In the genomic region with DNA sequence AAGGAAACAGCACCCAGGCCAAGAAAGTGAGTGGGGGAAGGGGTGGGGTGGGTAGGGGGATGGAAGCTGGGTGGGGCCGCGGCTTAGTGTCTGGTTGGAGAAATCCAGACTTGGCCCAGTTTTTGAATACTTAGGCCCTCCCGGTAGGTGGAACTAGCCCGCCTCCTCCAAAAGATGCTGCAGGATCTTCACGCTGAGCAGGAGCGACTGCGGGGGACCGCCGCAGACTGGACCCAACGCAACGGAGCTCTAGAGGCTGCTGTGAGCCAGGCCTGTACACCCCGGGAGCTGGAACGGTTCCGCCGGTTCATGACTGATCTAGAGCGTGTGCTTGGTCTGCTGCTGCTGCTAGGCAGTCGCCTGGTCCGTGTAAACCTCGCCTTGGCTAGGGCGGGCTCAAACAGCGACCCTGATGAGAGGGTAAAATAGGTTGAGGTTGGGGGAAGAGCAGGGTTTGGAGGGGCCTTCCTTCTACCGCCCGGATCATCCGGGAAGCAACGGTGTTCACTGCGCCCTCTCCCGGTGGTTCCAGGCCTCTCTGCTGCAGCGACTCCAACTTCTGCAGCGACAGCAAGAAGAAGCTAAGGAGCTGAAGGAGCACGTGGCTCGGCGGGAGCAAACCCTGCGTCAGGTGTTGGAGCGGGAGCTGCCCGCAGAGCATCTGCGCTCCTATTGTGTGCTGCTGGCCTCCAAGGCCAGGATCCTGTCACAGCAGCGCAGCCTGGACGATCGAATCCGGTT, we compare ENCODE assay signal across 8 mouse cellular contexts. TPM values are rescaled to one million over a fixed set of nuclear protein-coding genes. Genes with fewer than 3 reads are reported as not detected.
A peak's percentile ranks its signal among the peaks of the same experiment; 100 is the strongest.
DNase-seq lines count a peak whose midpoint lies in the region; ATAC-seq and TF ChIP-seq lines count a peak whose summit lies in the region.

No protein-coding gene starts in this region.

- H3K9ac ChIP-seq in forebrain, embryonic 12.5 days: peak overlapping the region; percentile 47; the same call in 1 of the 2 replicates
- peak overlapping the region; percentile 49 for H3K9ac ChIP-seq in heart, embryonic 15.5 days
- no peak overlapping the region for H3K9ac ChIP-seq in liver, embryonic 12.5 days
- H3K9ac ChIP-seq in stomach, postnatal 0 days (ENCODE audit: low read length): peak overlapping the region; percentile 53

- H3K4me2 ChIP-seq in forebrain, embryonic 12.5 days: peak overlapping the region; percentile 49
- peak overlapping the region; percentile 69 for H3K4me2 ChIP-seq in heart, embryonic 15.5 days
- H3K4me2 ChIP-seq in liver, embryonic 12.5 days: peak overlapping the region; percentile 60
- peak overlapping the region; percentile 58 for H3K4me2 ChIP-seq in stomach, postnatal 0 days (replicated peaks; ENCODE audit: low read depth)

- no peak overlapping the region for H3K27ac ChIP-seq in brown adipose tissue, adult 24 weeks (replicated peaks; ENCODE audit: low read depth, low read length)
- no peak overlapping the region for H3K27ac ChIP-seq in forebrain, embryonic 12.5 days
- no peak overlapping the region for H3K27ac ChIP-seq in heart, embryonic 15.5 days
- no peak overlapping the region for H3K27ac ChIP-seq in liver, embryonic 12.5 days
- no peak overlapping the region for H3K27ac ChIP-seq in stomach, postnatal 0 days (replicated peaks)

- H3K4me3 ChIP-seq in brown adipose tissue, adult 24 weeks (ENCODE audit: insufficient read depth, low read depth, low read length): peak overlapping the region; percentile 48
- H3K4me3 ChIP-seq in forebrain, embryonic 12.5 days (replicated peaks): peak overlapping the region; percentile 30
- H3K4me3 ChIP-seq in heart, embryonic 15.5 days: peak overlapping the region; percentile 44
- H3K4me3 ChIP-seq in liver, embryonic 12.5 days: peak overlapping the region; percentile 19; the same call in 1 of the 2 replicates
- peak overlapping the region; percentile 32 for H3K4me3 ChIP-seq in stomach, postnatal 0 days (ENCODE audit: low read depth, low read length)

- no peak for TF ChIP-seq EP300 in stomach, postnatal 0 days (optimal IDR thresholded peaks at IDR 0.05)

- peak; percentile 89 for TF ChIP-seq CTCF in stomach, postnatal 0 days (IDR thresholded peaks at IDR 0.05; ENCODE audit: low read depth)

- H3K27me3 ChIP-seq in forebrain, embryonic 12.5 days: peaks cover 86% of the 10 kb centered on the region
- peaks cover 79% of the 10 kb centered on the region for H3K27me3 ChIP-seq in heart, embryonic 15.5 days
- H3K27me3 ChIP-seq in liver, embryonic 12.5 days (replicated peaks): peaks cover 99% of the 10 kb centered on the region
- H3K27me3 ChIP-seq in stomach, postnatal 0 days (ENCODE audit: control insufficient read depth, insufficient read depth, low read length): peaks cover 14% of the 10 kb centered on the region

- H3K4me1 ChIP-seq in brown adipose tissue, adult 24 weeks (ENCODE audit: control insufficient read depth, insufficient read depth, insufficient read length, low read length): no peaks in the 10 kb centered on the region
- H3K4me1 ChIP-seq in forebrain, embryonic 12.5 days: peaks cover 40% of the 10 kb centered on the region
- peaks cover 35% of the 10 kb centered on the region for H3K4me1 ChIP-seq in heart, embryonic 15.5 days (replicated peaks)
- H3K4me1 ChIP-seq in liver, embryonic 12.5 days: peaks cover 44% of the 10 kb centered on the region
- H3K4me1 ChIP-seq in stomach, postnatal 0 days (replicated peaks; ENCODE audit: control insufficient read depth, insufficient read depth): no peaks in the 10 kb centered on the region

- peak; percentile 33 to 36 for DNase-seq in B cell, adult 2 months
- peak; percentile 89 for DNase-seq in kidney, postnatal 10 days
- peak; percentile 55 for DNase-seq in naive thymus-derived CD4-positive, alpha-beta T cell, adult 2 months (ENCODE audit: low read depth)
- DNase-seq in stomach, postnatal 0 days (ENCODE audit: low spot score): peak; percentile 84

- no peaks in the 10 kb centered on the region for H3K36me3 ChIP-seq in forebrain, embryonic 12.5 days (replicated peaks)
- H3K36me3 ChIP-seq in heart, embryonic 15.5 days: no peaks in the 10 kb centered on the region
- no peaks in the 10 kb centered on the region for H3K36me3 ChIP-seq in liver, embryonic 12.5 days
- no peaks in the 10 kb centered on the region for H3K36me3 ChIP-seq in stomach, postnatal 0 days (ENCODE audit: control insufficient read depth, insufficient read depth, low read length)

- 6% methylated on average over 40 of the region's 40 CpGs for WGBS in forebrain, embryonic 12.5 days
- WGBS in heart, embryonic 15.5 days: 8% methylated on average over 40 of the region's 40 CpGs
- WGBS in liver, embryonic 12.5 days (ENCODE audit: insufficient replicate concordance): 8% methylated on average over 40 of the region's 40 CpGs
- 6% methylated on average over 40 of the region's 40 CpGs for WGBS in stomach, postnatal 0 days

- peak; percentile 39; the same call in 1 of the 2 replicates for ATAC-seq in forebrain, embryonic 12.5 days (ENCODE audit: low FRiP score)
- ATAC-seq in heart, embryonic 15.5 days (replicated peaks; ENCODE audit: insufficient number of reproducible peaks, insufficient read depth, low FRiP score, low read depth): peak; percentile 27; the same call in 1 of the 2 replicates
- peak; percentile 21; the same call in 1 of the 2 replicates for ATAC-seq in liver, embryonic 12.5 days
- ATAC-seq in stomach, postnatal 0 days (ENCODE audit: low FRiP score, low TSS enrichment): peak; percentile 36

- no peaks in the 10 kb centered on the region for H3K9me3 ChIP-seq in forebrain, embryonic 12.5 days
- no peaks in the 10 kb centered on the region; the same call in 1 of the 2 replicates for H3K9me3 ChIP-seq in heart, embryonic 15.5 days (replicated peaks)
- no peaks in the 10 kb centered on the region for H3K9me3 ChIP-seq in liver, embryonic 12.5 days (replicated peaks)
- no peaks in the 10 kb centered on the region for H3K9me3 ChIP-seq in stomach, postnatal 0 days (ENCODE audit: control insufficient read depth, low read length)

RNA-seq across cellular contexts. Expression of a gene that starts 3.9 kb away (rescaled TPM):
- not detected in 2 replicates for polyA plus RNA-seq in brown adipose tissue, adult 24 weeks (2012; ENCODE audit: insufficient read depth, insufficient read length, missing spikeins)
- not detected in 2 replicates for polyA plus RNA-seq in forebrain, embryonic 12.5 days (2016; fragmentation: Nextera tagmentation; extraction: Ambion mirVana)
- polyA plus RNA-seq in heart, embryonic 15.5 days (2015; fragmentation: Nextera tagmentation; extraction: Ambion mirVana): not detected in 2 replicates
- polyA plus RNA-seq in liver, embryonic 12.5 days (2016; fragmentation: Nextera tagmentation; extraction: Ambion mirVana): not detected in 2 replicates
- polyA plus RNA-seq in stomach, postnatal 0 days (2015; fragmentation: Nextera tagmentation; extraction: Ambion mirVana): not detected in 2 replicates

RNA-seq across cellular contexts. Expression of a gene that starts 9.4 kb away (rescaled TPM):
- 2.1 and 4.7 TPM in 2 replicates for polyA plus RNA-seq in brown adipose tissue, adult 24 weeks (2012; ENCODE audit: insufficient read depth, insufficient read length, missing spikeins)
- 1.8 and 2.0 TPM in 2 replicates for polyA plus RNA-seq in forebrain, embryonic 12.5 days (2016; fragmentation: Nextera tagmentation; extraction: Ambion mirVana)
- 2.5 and 2.6 TPM in 2 replicates for polyA plus RNA-seq in heart, embryonic 15.5 days (2015; fragmentation: Nextera tagmentation; extraction: Ambion mirVana)
- polyA plus RNA-seq in liver, embryonic 12.5 days (2016; fragmentation: Nextera tagmentation; extraction: Ambion mirVana): 1.9 and 2.0 TPM in 2 replicates
- polyA plus RNA-seq in stomach, postnatal 0 days (2015; fragmentation: Nextera tagmentation; extraction: Ambion mirVana): 1.3 and 1.7 TPM in 2 replicates

RNA-seq across cellular contexts. Expression of a gene that starts 9.5 kb away (rescaled TPM):
- not detected in 2 replicates for polyA plus RNA-seq in brown adipose tissue, adult 24 weeks (2012; ENCODE audit: insufficient read depth, insufficient read length, missing spikeins)
- 0.13 and 0.14 TPM in 2 replicates for polyA plus RNA-seq in forebrain, embryonic 12.5 days (2016; fragmentation: Nextera tagmentation; extraction: Ambion mirVana)
- 0.16 TPM in 1 of 2 replicates, not detected in the other for polyA plus RNA-seq in heart, embryonic 15.5 days (2015; fragmentation: Nextera tagmentation; extraction: Ambion mirVana)
- polyA plus RNA-seq in liver, embryonic 12.5 days (2016; fragmentation: Nextera tagmentation; extraction: Ambion mirVana): 0.05 and 0.10 TPM in 2 replicates
- 0.08 and 0.13 TPM in 2 replicates for polyA plus RNA-seq in stomach, postnatal 0 days (2015; fragmentation: Nextera tagmentation; extraction: Ambion mirVana)

RNA-seq across cellular contexts. Expression of a gene that starts 13.6 kb away (rescaled TPM):
- not detected in 2 replicates for polyA plus RNA-seq in brown adipose tissue, adult 24 weeks (2012; ENCODE audit: insufficient read depth, insufficient read length, missing spikeins)
- polyA plus RNA-seq in forebrain, embryonic 12.5 days (2016; fragmentation: Nextera tagmentation; extraction: Ambion mirVana): 0.29 TPM in 1 of 2 replicates, not detected in the other
- not detected in 2 replicates for polyA plus RNA-seq in heart, embryonic 15.5 days (2015; fragmentation: Nextera tagmentation; extraction: Ambion mirVana)
- polyA plus RNA-seq in liver, embryonic 12.5 days (2016; fragmentation: Nextera tagmentation; extraction: Ambion mirVana): 0.14 and 0.48 TPM in 2 replicates
- 0.11 TPM in 1 of 2 replicates, not detected in the other for polyA plus RNA-seq in stomach, postnatal 0 days (2015; fragmentation: Nextera tagmentation; extraction: Ambion mirVana)

RNA-seq across cellular contexts. Expression of a gene that starts 13.7 kb away (rescaled TPM):
- not detected in 2 replicates for polyA plus RNA-seq in brown adipose tissue, adult 24 weeks (2012; ENCODE audit: insufficient read depth, insufficient read length, missing spikeins)
- 1.1 and 1.6 TPM in 2 replicates for polyA plus RNA-seq in forebrain, embryonic 12.5 days (2016; fragmentation: Nextera tagmentation; extraction: Ambion mirVana)
- 0.34 and 0.48 TPM in 2 replicates for polyA plus RNA-seq in heart, embryonic 15.5 days (2015; fragmentation: Nextera tagmentation; extraction: Ambion mirVana)
- 9.8 and 10.1 TPM in 2 replicates for polyA plus RNA-seq in liver, embryonic 12.5 days (2016; fragmentation: Nextera tagmentation; extraction: Ambion mirVana)
- 0.91 and 1.1 TPM in 2 replicates for polyA plus RNA-seq in stomach, postnatal 0 days (2015; fragmentation: Nextera tagmentation; extraction: Ambion mirVana)

Comparison
In these comparisons a context has a peak if more than half of its experiments do, and no peak if none do; other contexts are left out.
1. DNase-seq: peak in every context shown above with its lines; median percentile 89 in kidney, postnatal 10 days; 84 in stomach, postnatal 0 days; 55 in naive thymus-derived CD4-positive, alpha-beta T cell, adult 2 months; 34 in B cell, adult 2 months.